Mouse (Mus musculus) heart, postnatal 0 days (tissue): Measurements from ENCODE around the gene Olfr541.
"Not testable (repeated sequence)": the region's sequence is repeated elsewhere in the genome, so short reads cannot be mapped to it uniquely, and the experiment has no call there.

Source experiments
- CTCF ChIP-seq: IDR thresholded peaks from 2 replicates; pipeline ENCODE4 v1.5.1; 2016; ENCODE audit warnings: antibody characterized with exemption, control low read depth, low read depth
- EP300 ChIP-seq: IDR thresholded peaks from 2 replicates; pipeline ENCODE4 v1.6.1; 2016; ENCODE audit warnings: antibody characterized with exemption, low read depth

- TF ChIP-seq CTCF, EP300: not testable (repeated sequence)
Observed at GRCm38 (mm10) chr7:140679591-140679990, 17.5 kb upstream of the Olfr541 start.
